Mouse (Mus musculus) myocyte (in vitro differentiated cells): ENCODE data around the gene Tmpo.

Experiments
- MYOD1 ChIP-seq, 3 experiments: IDR thresholded peaks; one replicate each; pipeline ENCODE4 v1.6.1; 2011; ENCODE audit warnings: control low read depth in 2 of 3, low read depth in 2 of 3, mild to moderate bottlenecking in 2 of 3, moderate library complexity in 1 of 3; ENCODE audit not compliant: insufficient read length in 2 of 3, control insufficient read depth in 1 of 3
- MYOG ChIP-seq, 3 experiments: IDR thresholded peaks; one replicate each; pipeline ENCODE4 v1.6.1; 2011; ENCODE audit warnings: control low read depth in 2 of 3, low read depth in 2 of 3, mild to moderate bottlenecking in 2 of 3; ENCODE audit not compliant: insufficient read length in 2 of 3, control insufficient read depth in 1 of 3, insufficient read depth in 1 of 3
- POLR2A ChIP-seq: IDR thresholded peaks from one replicate; pipeline ENCODE4 v1.6.1; 2011; ENCODE audit warnings: low read depth, mild to moderate bottlenecking, control low read depth, moderate library complexity; ENCODE audit not compliant: insufficient read length
- TCF12 ChIP-seq: IDR thresholded peaks from one replicate; pipeline ENCODE4 v1.6.1; 2011; ENCODE audit warnings: mild to moderate bottlenecking, control low read depth; ENCODE audit not compliant: poor library complexity, insufficient read depth, severe bottlenecking

DNA sequence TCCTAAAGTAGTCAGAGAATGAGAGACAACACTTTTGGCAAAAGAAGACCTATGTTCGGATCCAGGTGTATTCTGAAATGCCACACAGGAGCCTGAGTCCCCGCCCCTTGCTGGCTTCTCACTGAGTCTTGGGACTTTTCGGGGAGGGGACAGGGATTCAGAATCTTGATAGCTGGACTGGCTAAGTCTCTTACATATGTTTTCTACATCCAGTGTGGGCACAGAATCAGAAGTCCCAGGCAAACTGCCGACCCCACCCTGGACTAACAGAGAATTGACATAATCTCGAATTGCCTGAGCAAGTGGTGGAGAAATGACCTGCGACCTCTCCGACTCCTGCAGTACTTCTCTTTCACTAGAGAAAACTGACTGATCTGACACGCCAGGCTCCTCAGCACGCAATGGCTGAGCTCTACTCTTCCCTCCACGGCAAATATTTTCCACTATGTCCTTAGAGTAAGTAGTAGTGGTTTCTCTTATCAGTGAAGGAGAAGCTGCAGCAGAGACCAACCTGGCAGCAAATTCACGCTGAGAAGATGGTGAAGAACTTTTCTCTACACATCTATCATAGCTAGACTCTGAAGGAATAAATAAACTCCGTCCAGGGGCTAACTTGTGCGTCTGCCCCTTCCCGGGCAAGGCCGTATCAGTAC lies 18.5 kb downstream of the Tmpo start:
- TF ChIP-seq POLR2A (no peak), TCF12 (no peak), MYOD1 (IDR thresholded peaks at IDR 0.05; ENCODE audit: control insufficient read depth in 1 of 3, insufficient read length in 2 of 3, low read depth in 2 of 3) (no peak), MYOG (IDR thresholded peaks at IDR 0.05; ENCODE audit: control insufficient read depth in 1 of 3, insufficient read depth in 1 of 3, insufficient read length in 2 of 3, low read depth in 2 of 3) (no peak)
